ENCODE assay signal across 10 mouse cellular contexts in genomic region chr2:149472411-149472810, GRCm38 (mm10).
"Had no signal": no experiment of that assay in that cellular context is flagged by ENCODE, and none has a peak within 500 bp of the region (broad histone marks: within the 10 kb centered on the region; RNA-seq: fewer than 3 reads in every experiment).

No protein-coding gene starts in this region.

- DNase-seq: liver, postnatal 0 days; lung, adult 2 months; lung, postnatal 14 days; lung, postnatal 36 days; right cerebral cortex, postnatal 25 days; right cerebral cortex, postnatal 4 days; spleen, adult 18-20 months; thymus, adult 18-20 months; thymus, postnatal 25 days; thymus, postnatal 4 days had no signal
